Mouse (Mus musculus) heart, adult 2 months (tissue): ENCODE data around the gene Nsg2.

Experiments
- CTCF ChIP-seq: fragments of 200-600 bp; IDR thresholded peaks from 2 replicates; pipeline ENCODE4 v1.8.1; 2022; ENCODE audit warnings: antibody characterized with exemption, mild to moderate bottlenecking, moderate library complexity
- POLR2A ChIP-seq: fragments of 200-500 bp; IDR thresholded peaks from 2 replicates; pipeline ENCODE4 v1.6.1; 2011; ENCODE audit warnings: mild to moderate bottlenecking, low read depth, low read length, control low read depth; ENCODE audit not compliant: insufficient read depth

- TF ChIP-seq CTCF (no peak), POLR2A (no peak)
Measured at GRCm38 (mm10) chr11:32108441-32108840, 108.2 kb downstream of the Nsg2 start.
